Mouse (Mus musculus): Measurements from ENCODE around the gene Trim41.
"Not testable (repeated sequence)": the region's sequence is repeated elsewhere in the genome, so short reads cannot be mapped to it uniquely, and the experiment has no call there.

Gene Trim41

GRCm38 (mm10) chr11:48837310-48838180 is 20.4 kb upstream of the Trim41 start:
- peak; percentile 75 for DNase-seq

GRCm38 (mm10) chr11:48836990-48837309 is 19.8 kb upstream of the Trim41 start:
- DNase-seq, result no peak

- DNase-seq, result no peak
These were observed 18.8 kb upstream of the Trim41 start for GRCm38 (mm10) chr11:48835923-48836322.

GRCm38 (mm10) chr11:48833731-48834639 is 16.8 kb upstream of the Trim41 start:
- peak; percentile 96 for DNase-seq

DNA sequence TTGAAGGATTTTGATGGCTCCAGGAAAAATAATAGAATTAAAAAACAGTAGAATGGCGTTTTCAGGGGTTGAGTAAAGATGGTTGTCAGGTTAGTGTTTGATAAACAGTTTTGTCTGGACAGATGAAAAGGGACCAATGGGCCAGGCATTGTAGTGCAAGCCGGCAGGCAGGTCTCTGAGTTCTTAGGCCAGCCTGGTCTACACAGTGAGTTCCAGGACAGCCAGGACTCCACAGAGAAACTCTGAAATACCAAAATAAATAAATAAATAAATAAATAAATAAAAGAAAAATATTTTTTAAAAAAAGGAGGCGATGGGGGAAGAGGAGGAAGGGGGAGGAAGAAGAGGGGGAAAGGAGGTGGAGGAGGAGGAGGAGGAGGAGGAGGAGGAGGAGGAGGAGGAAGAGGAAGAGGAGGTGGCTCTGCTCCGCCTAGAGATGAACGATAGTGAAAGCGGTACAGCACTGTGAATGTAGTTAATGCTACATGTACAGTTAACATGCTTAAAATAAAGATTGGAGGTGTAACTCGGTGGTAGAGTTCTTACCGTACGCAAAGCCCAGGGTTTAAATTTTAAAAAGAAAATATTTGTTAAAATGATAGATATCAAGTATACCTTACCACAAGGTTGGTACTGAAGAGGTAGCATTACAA is 16.1 kb upstream of the Trim41 start:
- no peak for DNase-seq

GRCm38 (mm10) chr11:48831273-48831672 is 14.1 kb upstream of the Trim41 start:
- DNase-seq, result no peak

DNA sequence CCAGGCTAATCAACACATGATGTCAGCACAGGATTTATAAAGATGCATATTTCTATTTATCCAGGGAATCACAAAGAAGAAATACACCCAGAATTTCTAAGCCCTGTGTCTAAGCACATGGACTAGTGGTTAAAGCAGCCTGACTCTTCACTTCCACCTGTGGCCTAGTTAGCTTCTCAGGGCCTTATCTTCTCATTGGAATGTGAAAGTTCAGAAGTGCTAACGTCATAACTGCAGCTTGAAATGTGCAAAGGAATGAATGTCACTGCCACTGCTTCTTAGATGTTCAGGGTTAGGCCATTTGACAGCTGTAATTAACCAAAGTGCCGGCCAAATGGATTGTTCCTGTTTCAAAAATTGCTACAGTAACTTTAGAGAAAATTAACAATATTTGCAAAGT is 13.1 kb upstream of the Trim41 start:
- DNase-seq, result no peak

DNA sequence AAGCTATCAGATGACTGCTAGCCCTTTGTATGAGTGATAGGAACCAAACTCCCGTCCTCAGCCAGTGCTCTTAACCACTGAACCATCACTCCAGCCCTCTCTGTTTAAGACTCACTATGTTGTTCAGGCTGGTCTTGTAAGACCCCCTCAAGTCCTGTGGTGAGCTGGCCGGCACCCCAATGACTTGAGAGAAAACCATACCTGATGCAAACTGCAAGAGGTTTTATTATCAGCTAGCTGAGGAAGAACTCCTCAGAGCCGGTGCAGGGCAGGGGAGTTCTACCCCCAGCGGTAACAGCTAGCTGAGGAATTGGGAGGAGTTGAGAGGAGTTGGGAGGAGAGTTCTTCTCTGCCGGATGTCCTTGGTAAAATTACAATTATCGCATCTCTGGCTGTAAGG is 10.8 kb upstream of the Trim41 start:
- no peak for DNase-seq

DNA sequence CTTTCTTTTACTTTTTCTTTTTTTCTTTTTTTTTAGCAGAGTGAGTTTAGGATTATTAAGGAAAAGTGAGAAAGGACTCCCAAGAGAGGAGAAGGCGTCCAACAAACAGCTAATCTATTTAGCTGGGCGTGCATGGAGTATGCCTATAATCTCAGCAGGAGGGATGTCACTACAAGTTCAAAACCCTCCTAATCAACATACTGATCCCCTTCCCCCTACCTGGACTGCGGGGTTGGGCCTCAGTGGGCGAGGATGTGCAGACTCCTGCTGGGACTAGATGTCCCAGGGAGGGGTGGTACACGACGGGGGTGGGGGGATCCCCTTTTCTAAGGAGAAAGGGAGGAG is 9.6 kb upstream of the Trim41 start:
- DNase-seq, result no peak

GRCm38 (mm10) chr11:48825979-48826751 is 9.0 kb upstream of the Trim41 start, which contains the start of the genes Trim7 and Gm12184:
Trim7 (plus strand) TSS chr11:48826140.
Gm12184 (minus strand) TSS chr11:48826655.
- DNase-seq, result not testable (repeated sequence)

DNA sequence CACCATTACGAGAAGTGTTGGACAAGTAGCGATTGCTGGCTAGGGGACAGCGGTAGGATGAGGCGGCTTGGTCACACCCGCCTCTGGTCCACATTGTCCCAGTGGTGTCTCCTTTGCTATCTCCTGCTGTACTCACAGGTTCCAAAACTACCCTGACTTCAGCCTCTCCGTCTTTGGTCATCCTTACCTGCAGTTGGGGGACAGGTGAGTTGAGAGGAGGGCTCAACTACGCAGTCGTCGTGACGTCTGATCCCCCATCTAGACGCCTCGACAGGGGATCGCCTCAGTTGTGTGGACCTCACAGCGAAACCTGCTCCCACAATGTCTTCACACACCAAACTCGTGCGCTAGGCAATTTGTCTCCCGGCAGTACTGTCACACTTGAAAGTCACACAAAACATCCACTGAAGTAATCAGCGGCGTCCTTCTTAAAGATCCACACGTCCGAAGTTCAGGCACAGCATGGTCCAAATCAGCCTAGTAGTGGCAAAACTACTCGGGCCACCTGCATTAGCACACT is 7.2 kb upstream of the Trim41 start:
- peak; percentile 44 for DNase-seq

- DNase-seq, result peak; percentile 83
These were observed 6.4 kb upstream of the Trim41 start for GRCm38 (mm10) chr11:48823536-48823972.

GRCm38 (mm10) chr11:48822768-48823512 is 5.8 kb upstream of the Trim41 start:
- no peak for DNase-seq

DNA sequence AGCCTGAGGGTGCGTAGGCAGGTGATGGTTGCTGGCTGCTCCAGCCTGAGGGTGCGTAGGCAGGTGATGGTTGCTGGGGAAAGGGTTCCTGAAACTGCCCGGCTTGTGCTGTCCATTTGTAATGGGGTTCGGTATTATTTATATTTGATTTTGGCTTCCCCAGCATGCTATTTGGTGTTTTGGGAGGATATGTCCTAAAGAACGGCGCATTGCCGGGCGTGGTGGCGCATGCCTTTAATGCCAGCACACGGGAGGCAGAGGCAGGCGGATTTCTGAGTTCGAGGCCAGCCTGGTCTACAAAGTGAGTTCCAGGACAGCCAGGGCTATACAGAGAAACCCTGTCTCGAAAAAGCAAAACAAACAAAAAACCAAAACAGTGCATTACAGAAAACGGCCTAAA is 4.1 kb upstream of the Trim41 start:
- DNase-seq, result not testable (repeated sequence)

- no peak for DNase-seq
These were observed 3.1 kb upstream of the Trim41 start for GRCm38 (mm10) chr11:48820308-48820674.

GRCm38 (mm10) chr11:48819614-48820307 is 2.6 kb upstream of the Trim41 start:
- DNase-seq, result no peak

DNA sequence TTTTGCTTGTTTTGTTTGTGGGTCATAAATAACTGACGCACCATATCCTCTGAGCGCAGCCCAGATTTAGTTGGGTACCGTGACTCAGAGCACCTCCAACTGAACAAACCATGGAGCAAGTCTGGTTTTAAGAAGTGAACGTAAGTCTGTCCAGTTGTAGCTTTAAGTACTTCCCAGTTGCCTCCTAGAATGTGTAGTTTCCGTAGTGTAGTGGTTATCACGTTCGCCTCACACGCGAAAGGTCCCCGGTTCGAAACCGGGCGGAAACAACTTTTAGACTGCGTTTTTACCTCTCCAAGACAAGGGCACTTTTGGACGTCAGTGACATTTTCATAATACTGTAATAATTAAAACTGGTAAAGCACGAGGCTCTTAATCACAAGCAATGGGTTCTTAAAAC is 1.2 kb upstream of the Trim41 start:
- peak; percentile 86 for DNase-seq

GRCm38 (mm10) chr11:48817794-48818193 is 641 bp upstream of the Trim41 start:
- DNase-seq, result no peak

DNA sequence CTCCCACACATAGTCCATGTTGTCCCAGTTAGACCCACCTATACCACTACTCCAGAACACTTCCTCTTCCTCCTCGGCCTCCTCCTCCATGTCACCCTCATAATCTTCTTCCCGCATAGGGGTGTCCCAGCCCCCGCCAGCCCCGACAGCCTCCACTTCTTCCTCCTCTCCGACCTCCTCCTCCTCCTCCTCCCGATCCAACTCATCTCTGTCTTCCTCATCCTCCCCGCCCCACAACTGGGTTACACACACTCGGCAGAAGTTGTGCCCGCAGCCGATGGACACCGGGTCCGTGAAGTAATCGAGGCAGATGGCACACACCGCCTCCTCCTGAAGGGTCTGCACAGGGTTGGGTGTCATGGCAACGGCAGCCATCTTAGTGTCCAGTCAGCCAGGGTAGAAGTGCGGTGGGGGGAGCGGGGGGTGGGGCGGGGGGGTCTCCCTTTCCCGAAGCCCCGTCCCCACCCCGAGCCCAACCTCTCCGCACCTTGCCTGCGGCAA is 822 bp downstream of the Trim41 start:
- DNase-seq, result no peak

GRCm38 (mm10) chr11:48815851-48816250 is 1.3 kb downstream of the Trim41 start:
- DNase-seq, result peak; percentile 31

DNA sequence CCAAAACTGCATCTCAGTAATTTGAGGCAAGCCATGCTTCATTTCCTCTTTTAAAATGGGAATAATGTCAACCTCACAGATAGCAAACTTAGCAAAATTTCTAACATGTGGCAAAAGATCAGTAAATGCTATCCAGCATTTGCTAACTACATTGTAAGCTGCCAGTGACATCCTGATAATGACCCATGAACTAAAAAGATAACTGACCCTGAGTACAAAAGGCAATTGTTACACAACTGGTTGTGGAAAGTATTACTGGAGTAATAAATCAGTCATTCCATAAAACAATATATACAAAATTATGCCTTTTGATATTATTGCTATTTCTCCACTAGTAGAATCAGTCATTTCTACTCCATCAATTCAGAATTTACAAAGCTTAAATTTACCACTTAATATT is 3.4 kb downstream of the Trim41 start:
- DNase-seq, result no peak

Measured in thymus, postnatal 4 days (tissue).